Mouse (Mus musculus) layer of hippocampus, adult 8-10 months (tissue): Measurements from ENCODE around the gene Tmem130. TPM values are rescaled to one million over a fixed set of nuclear protein-coding genes. Genes with fewer than 3 reads are reported as not detected.
"Not testable (repeated sequence)": the region's sequence is repeated elsewhere in the genome, so short reads cannot be mapped to it uniquely, and the experiment has no call there.

Experiments used
- DNase-seq, 2 experiments: peaks; one replicate each; pipeline ENCODE4 v3.0.0; 2022; ENCODE audit warnings: low spot score in 2 of 2
- total RNA-seq, 4 experiments: library from RNA; stranded (reverse); gene quantifications; 2 replicates each; pipeline ENCODE4 v1.2.4; 2022

The Tmem130 gene
- total RNA-seq, result 100 to 1,000 TPM; 124 to 160 (median 141) TPM

DNA sequence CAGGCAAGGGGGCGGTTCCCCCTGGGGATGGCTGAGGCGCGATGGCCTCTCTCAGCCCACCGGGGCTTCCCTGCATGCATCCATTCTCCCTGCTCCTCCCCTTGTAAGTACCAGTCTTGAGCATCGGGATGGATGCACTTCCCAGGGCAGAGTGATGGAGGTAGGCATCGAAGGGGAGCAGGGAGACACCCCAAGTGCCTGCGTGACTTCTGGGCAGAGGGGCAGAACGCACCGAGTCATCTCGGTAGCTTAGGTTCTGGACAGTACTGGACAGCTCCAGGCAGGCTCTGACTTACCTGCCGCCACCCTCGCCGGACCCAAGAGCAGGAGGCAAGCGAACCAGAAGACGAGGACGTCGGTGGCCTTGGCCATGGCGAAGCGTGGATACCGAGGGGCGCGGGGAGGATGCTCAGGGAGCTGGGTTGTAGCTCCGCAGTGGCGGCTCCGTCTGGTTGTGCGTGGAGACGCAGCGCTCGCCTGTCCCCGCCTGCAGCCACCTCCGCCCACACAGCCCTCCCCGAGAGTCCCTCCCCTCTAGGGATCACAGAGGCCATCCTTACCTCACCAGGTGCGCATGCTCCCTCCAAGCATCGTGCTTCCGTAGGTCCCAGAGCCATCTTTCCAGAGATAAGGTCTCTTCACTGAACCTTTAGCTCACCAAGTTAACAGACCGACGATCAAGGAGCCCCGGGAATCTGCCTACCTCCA, at the start of gene Tmem130:
TSS of gene Tmem130 (minus strand) at position 658 of the 708 bp plus-strand sequence.
- peak; percentile 81 to 82 for DNase-seq

DNA sequence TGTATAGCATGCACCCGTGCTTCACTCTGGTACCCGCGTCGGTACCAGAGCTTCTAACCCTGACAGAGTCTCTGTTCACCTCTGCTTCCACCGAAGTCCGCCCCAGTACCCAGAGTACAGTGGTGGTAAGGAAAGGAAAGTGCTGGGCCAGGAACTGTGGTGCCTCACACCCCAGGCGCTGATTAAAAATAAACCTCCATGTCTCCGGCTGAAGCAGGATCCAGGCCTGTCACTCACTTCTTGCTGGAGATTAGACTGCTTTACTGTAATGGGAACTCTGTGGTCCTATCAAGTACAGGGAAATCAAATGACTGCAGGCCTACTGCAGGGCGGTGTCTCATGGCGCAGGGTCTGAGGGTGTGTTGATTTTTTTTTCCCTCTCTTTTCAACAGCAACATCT, 45.3 kb upstream of the Tmem130 start:
- DNase-seq, result no peak

DNA sequence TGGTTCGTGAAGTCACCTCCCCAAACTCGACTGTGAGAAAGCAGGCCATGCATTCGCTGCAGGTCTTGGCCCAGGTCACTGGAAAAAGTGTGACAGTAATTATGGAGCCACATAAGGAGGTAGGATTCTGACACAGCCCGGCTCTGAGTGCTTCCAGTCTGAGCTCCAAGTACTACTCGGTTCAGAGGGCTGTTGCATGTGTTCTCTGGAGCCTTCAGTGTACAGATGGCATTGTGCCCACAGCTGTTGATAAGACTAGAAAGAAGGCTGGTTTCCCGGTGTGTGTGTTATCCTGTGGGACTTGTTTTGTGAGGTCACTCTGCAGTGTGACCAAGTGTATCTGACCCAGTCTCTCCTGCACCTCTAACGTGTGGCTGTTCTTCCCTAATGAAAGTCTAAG, 42.6 kb upstream of the Tmem130 start:
- DNase-seq, result no peak

DNA sequence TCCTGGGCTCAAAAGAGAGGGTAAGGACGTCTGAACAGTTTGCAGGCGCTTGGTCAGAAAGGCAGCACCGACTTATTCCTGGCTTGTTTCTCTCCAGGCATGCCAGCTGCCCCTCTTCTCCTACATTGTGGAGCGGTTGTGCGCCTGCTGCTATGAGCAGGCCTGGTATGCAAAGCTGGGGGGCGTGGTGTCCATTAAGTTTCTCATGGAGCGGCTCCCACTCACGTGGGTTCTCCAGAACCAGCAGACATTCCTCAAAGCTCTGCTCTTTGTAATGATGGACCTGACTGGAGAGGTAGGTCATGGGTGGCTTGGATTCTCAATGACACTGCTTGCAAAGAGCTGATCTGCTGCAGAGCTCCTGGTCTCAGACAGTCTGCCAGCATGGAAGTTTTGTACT, 41.4 kb upstream of the Tmem130 start:
- no peak for DNase-seq

DNA sequence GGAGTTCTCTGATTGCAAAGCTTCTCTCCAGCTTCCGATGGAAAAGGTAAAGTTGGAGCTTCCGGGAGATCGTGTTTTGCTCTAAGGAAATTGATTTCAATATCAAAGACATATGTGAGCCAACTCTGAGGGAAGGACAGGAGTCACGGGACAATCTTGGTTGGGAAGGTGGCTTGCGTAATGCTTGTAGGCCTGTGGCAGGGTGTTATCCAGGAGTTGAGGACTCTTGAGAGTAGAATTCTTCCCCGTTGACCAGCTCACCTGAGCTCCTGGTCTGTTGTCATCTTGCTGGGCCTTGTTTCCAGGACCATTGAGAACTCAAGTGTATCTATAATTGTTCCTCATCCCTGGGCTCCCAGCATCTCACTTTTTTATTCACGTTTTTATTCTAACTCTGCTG, 35.5 kb upstream of the Tmem130 start:
- no peak for DNase-seq

DNA sequence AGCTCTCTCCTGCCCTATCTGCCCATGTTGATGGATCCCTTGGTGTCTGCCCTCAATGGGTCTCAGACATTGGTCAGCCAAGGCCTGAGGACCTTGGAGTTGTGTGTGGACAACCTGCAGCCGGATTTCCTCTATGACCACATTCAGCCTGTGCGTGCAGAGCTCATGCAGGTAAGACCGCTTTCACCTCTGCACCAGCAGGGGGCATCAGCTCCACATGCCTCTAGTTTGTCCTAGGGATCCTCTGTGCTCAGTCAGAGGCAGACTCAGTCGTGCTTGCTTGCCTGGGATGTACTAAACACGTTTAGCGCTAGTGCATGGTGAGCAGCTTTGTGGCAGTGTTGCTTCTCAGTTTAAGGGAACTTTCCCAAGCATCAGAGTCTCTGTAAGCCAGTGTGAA, 33.1 kb upstream of the Tmem130 start:
- peak in 1 of 2 experiments; percentile 42 for DNase-seq

DNA sequence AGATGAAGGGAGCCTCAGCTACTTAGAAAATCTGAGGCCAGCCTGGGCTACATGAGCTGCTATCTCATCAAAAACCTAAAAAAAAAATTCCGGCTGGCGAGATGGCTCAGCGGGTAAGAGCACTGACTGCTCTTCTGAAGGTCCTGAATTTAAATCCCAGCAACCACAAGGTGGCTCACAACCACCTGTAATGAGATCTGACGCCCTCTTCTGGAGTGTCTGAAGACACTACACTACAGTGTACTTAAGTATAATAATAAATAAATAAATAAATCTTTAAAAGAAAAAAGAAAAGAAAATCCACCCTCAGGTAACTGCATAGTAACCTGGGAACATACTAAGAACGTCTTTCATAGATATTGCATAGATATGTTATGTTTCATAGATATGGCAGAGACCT, 31.8 kb upstream of the Tmem130 start:
- no peak for DNase-seq

DNA sequence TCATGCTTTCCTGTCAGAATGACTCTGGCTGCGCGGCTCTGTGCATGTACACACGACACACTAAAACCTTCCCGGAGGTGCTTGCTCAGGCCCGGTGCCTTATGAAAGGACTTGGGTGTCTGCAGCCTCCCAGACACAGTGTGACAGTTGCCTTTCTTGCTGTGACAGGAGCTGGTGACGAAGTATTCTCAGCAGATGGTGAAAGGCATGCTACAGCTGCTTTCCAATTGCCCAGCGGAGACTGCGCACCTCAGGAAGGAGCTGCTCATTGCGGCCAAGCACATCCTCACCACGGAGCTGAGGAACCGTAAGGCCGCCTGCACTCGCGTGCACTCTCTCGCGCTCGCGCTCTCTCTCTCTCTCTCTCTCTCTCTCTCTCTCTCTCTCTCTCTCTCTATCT, 24.8 kb upstream of the Tmem130 start:
- DNase-seq, result peak; percentile 44 to 53

DNA sequence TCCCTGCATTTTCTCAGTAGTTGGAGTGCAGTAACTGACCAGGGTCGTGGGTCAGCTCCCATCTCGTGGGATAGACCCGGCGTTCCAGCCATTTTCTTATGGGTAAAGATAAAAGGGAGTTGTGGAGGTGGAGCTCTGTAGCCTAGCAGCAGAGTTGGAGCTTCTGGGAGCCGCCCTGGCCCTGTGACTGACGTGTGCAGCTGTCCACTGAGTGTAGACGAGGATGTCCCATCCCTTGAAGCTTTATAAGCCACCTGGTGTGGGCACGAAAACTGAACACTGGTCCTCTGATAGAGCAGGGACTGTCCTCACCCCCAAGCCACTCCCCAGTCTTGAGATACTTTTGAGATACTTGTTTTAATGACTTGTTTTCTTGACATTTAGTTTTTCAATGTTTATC, 19.0 kb upstream of the Tmem130 start:
- DNase-seq, result no peak

DNA sequence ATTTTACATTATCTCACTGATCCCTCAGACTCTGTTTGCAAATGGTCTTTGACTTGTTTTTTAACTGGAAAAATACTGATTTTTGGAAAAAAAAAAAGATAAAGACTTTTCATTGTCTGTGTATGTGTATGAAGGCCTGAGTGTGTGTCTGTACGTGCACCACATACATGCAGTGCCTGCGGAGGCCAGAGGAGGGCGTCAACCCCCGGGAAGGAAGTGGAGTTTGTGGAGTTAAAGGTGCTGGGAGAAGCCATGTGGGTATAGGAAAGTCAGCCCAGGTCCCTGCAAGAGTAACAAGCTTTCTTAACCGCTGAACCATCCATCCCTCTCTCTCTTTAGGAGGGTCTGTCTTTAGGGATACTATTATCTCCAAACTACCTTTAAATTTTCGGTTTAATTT, 11.6 kb upstream of the Tmem130 start:
- DNase-seq, result no peak

DNA sequence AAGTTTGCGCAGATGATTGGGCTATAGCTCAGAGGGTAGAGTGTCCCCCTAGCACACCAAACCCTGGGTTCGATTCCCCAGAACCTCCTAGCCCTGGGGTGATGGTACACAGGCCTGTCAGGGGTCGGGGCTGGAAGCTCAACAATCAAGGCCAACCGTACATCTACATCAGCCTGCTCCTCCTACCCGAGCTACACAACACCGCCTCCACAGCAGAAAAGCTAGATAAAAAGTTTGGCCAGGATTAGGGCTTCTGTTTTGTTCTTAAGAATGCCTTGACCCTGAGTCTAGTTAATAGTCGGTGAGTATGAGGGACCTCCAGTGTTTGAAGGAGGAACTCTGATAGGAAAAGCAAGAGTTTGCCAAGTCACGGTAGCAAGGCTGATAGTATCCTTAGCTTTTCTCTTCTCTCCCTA, 7.5 kb upstream of the Tmem130 start:
- no peak for DNase-seq

DNA sequence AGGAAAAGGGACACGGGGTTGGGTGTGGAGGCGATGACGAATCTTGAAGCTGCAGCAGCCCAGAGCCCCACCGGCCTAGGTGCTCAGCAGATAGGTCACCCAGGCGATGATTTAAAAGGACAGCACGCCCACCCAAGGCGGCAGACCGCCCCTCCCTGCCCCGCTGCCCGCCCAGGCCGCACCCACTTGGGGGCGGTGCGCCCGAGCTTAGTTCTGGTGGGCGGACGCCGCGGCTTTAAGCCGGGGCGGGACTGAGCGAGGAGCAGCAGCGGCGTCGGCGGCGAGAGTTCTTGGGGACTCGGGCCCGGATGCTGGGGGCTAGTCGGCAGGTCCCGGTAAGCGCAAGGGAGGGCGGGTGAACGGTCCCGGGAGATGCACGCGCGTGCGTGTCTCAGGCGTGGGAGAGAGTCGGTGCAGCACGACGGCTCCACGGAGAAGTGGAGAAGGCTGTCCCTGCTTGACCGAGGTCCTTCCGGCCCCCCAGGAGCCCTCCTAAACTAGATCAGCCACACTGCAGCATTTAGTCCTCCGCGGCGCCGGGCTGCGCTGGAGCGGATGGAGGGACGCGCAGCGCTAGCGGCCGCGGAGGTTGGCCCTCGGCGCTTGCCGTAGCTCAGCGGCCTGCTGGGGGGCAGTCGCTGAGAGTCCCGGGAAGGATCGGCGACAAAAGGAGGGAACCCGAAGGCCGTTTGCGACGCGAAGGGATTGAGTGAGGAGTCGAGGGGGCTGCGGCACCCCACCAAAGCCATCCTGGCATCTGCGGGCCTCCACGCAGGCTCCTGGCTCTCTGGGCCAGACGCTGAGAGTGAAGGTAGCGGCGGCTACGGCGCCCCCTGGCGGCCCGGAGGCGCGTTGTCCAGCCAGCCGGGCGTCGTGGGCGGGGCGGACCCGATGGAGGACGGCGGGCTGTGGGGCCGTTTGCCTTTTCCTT, 6.6 kb upstream of the Tmem130 start:
- DNase-seq, result peak; percentile 83 to 87

DNA sequence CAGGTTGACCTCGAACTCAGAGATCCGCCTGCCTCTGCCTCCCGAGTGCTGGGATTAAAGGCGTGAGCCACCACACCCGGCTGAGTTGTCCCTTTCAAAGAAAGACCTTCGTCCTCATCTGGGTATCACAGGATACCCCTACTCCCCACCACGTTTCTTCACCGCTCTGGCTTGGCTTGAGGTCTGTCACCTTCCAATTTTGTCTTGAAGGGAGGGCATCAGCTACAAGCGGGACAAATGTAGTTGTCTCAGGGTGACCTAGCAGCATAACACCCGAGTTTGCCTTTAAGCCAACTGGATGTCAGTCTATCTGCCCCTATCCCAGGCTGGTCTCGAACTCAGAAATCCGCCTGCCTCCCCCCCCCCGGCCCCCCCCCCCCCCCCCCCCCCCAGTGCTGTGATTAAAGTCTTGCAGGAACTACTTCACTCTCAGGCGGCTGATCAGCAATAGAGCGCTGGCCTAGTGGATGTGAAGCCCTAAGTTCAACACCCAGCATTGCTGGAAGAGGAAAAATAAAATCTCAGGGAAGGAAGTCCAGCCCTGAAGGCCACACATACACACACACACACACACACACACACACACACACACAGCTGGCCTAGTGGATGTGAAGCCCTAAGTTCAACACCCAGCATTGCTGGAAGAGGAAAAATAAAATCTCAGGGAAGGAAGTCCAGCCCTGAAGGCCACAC, 5.6 kb upstream of the Tmem130 start, which contains the start of gene Trrap:
TSS of gene Trrap (plus strand) at position 627 of the 693 bp plus-strand sequence.
- DNase-seq, result not testable (repeated sequence)

DNA sequence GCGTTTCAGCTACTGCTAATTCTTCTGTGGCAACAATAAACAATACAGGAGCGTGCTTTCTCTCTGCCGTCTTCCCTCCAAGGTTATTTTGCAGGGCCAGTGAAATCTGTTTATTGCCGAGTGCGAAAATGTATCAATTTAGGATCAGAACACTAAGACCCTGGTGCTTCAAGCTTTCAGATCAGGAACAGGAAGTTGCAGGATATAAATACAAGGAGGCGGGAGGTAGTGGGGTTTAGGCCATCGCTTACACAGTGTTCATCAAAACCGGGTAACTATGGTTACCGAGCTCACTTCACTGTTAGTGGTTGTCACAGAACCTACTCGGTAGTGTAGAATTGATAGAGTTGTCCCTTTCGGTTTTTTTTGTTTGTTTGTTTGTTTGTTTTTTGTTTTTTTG, 5.0 kb upstream of the Tmem130 start:
- no peak for DNase-seq

DNA sequence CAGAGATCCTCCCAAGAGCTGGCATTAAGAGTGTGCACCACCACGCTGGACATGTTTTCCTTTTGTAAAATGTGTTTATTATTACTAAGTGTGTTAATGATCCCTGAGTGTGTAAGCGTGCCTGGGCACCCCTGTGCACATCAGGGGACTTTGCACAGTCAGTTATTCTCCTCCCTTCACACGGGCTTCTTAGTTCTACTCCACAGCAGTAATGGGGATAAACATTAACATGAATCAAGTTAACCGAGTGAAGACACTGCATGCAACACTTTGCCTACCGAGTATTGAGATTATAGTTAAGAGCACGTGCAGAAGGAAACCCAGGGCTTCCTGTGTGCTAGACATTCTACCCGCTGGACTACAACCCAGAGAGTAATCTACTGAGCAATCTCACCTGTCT, 4.4 kb upstream of the Tmem130 start:
- DNase-seq, result no peak

DNA sequence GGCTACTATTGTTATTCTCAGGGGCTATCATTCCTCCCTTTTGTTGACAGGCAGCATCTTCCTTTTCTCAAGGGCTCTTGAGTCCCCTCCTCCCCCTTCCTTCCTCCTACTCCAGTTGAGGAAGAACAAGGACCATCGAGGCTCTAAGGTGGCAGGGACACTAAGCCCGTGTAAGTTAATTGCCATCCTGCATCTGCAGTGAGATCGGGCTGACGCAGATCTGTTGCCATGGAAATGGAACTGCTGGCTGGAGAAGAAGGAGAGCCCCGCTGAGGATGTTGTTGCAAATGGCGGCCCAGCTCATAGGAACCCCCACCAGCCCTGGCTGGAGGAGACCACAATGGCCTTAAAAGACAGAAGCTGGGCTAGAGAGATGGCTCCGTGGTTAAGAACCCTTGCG, 3.2 kb downstream of the Tmem130 start:
- peak in 1 of 2 experiments; percentile 50 for DNase-seq

DNA sequence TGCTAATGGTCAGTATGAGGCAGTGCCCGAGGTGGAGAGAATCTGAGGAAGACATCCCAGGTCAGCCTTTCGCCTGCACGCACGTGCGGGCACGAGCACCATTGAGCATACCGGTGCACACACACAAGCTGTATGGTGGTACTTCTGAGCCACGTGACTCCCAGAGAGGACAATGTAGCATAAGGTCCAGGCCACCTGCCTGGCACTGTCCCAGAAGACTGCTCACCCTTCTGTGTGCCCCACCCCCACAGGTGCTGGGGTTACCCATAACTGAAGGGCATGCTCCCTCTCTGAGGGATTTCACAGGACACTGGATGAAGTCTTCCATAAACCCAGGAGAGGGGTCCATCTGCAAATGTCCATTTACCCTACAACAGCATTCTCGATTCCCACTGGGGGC, 4.2 kb downstream of the Tmem130 start:
- no peak for DNase-seq

DNA sequence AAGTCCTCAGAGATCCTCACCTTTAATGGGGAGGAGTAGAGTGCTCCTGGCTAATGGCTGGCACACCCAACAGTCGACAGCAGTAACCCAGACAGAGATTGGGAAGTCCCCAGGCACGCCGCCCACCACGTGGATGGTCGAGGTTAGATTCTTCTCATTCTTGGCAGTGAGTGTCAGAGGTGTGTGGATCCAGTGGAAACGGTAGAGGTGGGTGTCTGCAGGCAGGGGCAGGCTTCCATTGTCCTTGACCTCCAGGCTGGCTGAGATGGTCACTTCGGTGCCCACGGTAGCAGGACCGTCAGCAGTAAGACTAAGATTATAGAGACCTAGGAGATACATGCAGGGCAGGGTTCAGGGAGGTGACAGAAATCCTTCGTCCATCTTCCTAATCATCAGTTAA, 6.4 kb downstream of the Tmem130 start:
- DNase-seq, result no peak

DNA sequence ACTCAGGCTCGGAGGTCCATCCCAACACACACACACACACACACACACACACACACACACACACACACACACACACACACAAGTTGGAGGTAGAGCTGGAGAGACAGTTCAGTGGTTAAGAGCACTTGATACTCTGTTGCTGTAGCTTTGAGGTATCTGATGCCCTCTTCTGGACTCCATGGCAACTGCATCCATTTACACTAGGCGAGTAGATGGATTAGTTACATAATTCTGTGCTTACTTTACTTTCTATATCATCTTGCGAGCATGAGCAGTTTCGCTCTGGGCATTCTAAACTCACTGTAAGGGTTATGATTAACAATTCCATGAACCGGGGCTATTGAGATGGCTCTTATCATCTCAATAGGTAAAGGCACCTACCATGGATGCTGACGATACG, 8.6 kb downstream of the Tmem130 start:
- DNase-seq, result peak; percentile 76 to 80

DNA sequence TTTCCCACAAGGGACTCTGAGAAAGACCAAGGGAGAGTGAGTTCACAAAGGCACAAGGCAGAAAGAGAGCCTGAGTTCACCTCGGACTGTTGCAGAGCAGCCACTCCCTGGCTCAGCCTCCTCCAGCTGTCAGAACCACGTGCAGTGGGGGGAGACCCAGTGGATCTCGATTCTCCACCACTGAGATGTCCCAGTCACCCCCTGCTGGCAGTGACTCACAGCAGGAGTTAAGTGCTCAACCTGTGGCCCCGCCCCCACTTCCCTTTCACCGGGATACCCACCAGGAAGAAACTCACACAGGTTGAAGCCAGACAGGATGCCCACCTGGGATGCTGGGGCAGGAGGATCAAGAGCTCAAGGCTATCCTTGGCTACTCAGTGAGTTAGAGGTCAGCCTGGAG, 9.2 kb downstream of the Tmem130 start:
- DNase-seq, result no peak

DNA sequence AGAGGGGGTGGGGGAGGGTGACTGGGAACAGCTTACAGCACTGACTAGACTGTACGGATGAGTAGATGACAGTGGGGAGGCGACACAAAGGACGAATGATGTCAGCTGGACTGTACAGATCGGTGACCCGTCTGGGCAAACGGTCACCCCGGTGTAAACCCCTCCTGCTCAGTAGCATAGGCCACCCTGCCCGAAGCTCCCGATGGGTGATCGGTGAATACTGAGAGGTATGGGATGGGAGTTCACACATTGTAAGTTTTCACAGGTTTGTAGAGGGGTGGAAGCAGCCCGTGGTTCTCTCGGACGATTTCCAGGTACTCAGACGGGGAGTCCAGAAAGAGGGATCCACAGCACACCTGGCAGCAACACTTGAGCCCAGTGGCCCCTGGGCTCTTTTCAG, 24.5 kb downstream of the Tmem130 start:
- no peak for DNase-seq

DNA sequence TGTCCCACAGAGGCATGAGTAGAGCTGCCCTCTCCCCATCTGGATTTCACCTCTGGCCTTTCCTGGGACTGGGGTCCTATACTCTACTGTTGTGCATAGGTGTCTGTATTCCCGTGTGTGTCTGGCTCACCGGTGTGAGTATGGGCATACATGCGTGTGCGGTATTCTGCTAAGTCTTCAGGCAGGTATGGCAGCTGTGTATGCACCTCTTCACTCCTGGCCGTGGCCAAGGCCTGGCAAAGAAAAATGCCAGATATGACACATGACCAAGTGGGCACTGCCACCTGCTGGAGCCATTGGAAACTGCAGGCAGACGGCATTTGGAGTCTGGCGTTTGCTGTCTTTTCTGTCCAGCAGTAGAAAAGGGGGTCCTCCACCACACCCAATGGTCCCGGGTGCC, 26.7 kb downstream of the Tmem130 start:
- peak; percentile 62 to 82 for DNase-seq
